Mouse (Mus musculus): ENCODE data around the gene 1700034I23Rik.
"Not testable (repeated sequence)": the region's sequence is repeated elsewhere in the genome, so short reads cannot be mapped to it uniquely, and the experiment has no call there.

The 1700034I23Rik gene

GRCm38 (mm10) chr3:40902443-40902842 is at the start of gene 1700034I23Rik:
TSS of gene 1700034I23Rik (minus strand) at chr3:40902543.
- DNase-seq (ENCODE audit: low read depth in 2 of 2, low spot score in 2 of 2): not testable (repeated sequence)

DNA sequence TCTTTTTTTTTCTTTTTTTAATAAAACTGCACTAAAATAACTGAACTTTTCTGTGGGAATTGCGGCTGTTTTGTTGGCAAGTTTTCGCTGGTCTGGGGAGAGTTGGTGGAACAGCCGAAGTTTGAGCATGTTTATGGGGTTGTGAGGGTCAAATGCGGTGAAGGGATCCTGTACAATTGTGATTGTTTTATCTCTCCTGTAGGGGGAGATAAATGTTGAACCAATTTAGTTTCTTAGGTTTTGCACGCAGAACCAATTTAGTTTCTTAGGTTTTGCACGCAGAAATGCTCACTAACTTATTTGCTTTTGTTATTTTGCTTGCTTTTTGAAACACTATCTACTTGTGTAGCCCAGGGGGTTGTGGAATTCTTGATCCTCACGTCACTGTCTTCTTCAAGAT is 49.0 kb upstream of the 1700034I23Rik start:
- peak in 1 of 2 experiments; percentile 25 for DNase-seq (ENCODE audit: low read depth in 2 of 2, low spot score in 2 of 2)

DNA sequence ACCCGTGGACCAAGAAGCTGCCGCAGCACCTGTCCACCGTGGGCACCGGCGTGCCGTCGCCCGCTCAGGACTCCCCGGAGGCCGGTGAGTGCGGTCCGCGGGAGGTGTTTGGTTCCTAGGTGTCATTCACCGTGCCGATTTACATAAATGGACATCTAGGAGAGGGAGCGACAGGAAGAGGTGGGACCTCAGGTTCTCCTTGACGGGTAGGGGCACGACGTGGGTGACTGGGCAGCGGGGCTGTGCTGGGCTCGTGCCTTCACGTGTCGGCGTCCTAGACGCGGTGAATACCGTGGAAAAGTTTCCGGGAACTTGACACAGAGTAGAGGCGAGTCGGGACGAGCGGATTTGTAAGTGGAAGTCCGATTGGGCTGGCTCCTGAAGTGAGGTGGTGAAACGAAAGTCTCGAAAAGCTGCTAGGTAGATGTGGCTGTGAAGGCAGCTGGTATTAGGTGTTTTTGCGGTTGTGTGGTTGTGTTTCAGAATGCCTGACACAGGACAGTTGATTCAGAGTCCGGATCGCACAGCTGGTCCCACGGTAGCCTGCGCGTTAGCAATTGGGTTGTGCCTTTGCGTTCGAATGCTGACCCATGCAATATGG is 48.4 kb upstream of the 1700034I23Rik start:
- peak; percentile 44 to 47 for DNase-seq (ENCODE audit: low read depth in 2 of 2, low spot score in 2 of 2)

GRCm38 (mm10) chr3:40949903-40950600 is 47.7 kb upstream of the 1700034I23Rik start:
- DNase-seq (ENCODE audit: low read depth in 2 of 2, low spot score in 2 of 2): peak; percentile 30 to 32

GRCm38 (mm10) chr3:40949170-40949902 is 47.0 kb upstream of the 1700034I23Rik start, which contains the start of gene Larp1b:
TSS of gene Larp1b (plus strand) at chr3:40949828.
- peak; percentile 100 for DNase-seq (ENCODE audit: low read depth in 2 of 2, low spot score in 2 of 2)

GRCm38 (mm10) chr3:40939019-40939418 is 36.7 kb upstream of the 1700034I23Rik start:
- DNase-seq (ENCODE audit: low read depth in 2 of 2, low spot score in 2 of 2): no peak

GRCm38 (mm10) chr3:40938592-40938991 is 36.2 kb upstream of the 1700034I23Rik start:
- DNase-seq (ENCODE audit: low read depth in 2 of 2, low spot score in 2 of 2): no peak

GRCm38 (mm10) chr3:40938189-40938588 is 35.8 kb upstream of the 1700034I23Rik start:
- no peak for DNase-seq (ENCODE audit: low read depth in 2 of 2, low spot score in 2 of 2)

GRCm38 (mm10) chr3:40894336-40894735 is 8.0 kb downstream of the 1700034I23Rik start:
- DNase-seq (ENCODE audit: low read depth in 2 of 2, low spot score in 2 of 2): peak; percentile 8 to 23

GRCm38 (mm10) chr3:40893816-40894258 is 8.5 kb downstream of the 1700034I23Rik start:
- peak; percentile 97 to 99 for DNase-seq (ENCODE audit: low read depth in 2 of 2, low spot score in 2 of 2)

DNA sequence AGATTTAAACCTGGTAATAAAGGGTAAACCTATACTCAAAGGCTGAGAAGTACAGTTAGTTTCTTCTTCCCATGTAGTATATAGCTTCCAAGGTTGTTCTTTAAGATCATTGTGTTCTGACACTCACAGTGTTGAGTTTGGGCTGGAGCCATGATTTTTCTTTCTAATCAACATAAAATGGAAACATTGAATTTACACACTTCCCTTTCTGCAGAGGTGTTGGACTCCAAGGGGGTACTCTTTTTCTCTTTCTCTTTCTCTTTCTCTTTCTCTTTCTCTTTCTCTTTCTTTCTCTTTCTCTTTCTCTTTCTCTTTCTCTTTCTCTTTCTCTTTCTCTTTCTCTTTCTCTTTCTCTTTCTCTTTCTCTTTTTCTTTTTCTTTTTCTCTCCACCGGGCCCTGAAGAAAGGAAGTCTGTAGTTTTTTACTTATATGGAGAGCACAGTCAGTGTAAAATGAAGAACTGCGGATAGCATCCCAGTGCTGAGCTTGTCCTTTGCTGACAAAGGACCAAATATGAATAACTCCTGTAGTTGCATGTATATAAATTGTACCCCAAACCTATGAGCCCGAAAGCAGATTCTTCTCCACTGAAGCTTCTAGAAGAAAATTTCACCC is 49.1 kb downstream of the 1700034I23Rik start:
- DNase-seq (ENCODE audit: low read depth in 2 of 2, low spot score in 2 of 2): not testable (repeated sequence)
